Mouse (Mus musculus) MEL (cell line): ENCODE data around the gene Gnao1. TPM values are rescaled to one million over a fixed set of nuclear protein-coding genes. Genes with fewer than 3 reads are reported as not detected.
A peak's percentile ranks its signal among the peaks of the same experiment; 100 is the strongest.

Source experiments
- DNase-seq: peaks from one replicate; pipeline ENCODE4 v3.0.0; 2011; ENCODE audit warnings: low read depth, low spot score
- H3K27ac ChIP-seq: 2 replicates; pipeline ENCODE4 v1.5.1; 2012; ENCODE audit warnings: low read depth, mild to moderate bottlenecking, control low read depth, low read length, moderate library complexity; ENCODE audit not compliant: control insufficient read depth
- H3K27me3 ChIP-seq, 2 experiments: fragments of 150-350 bp in 1 of 2; sonication (generic) in 1 of 2; 2 replicates each; pipeline ENCODE4 v1.6.1; 2012; ENCODE audit warnings: low read length in 2 of 2, mild to moderate bottlenecking in 2 of 2, improper control_type of control experiment in 1 of 2, moderate library complexity in 1 of 2; ENCODE audit not compliant: insufficient read depth in 2 of 2, control insufficient read depth in 1 of 2
- H3K36me3 ChIP-seq, 2 experiments: 2 replicates each; pipeline ENCODE4 v1.6.1; 2012 to 2014; ENCODE audit warnings: low read length in 2 of 2, improper control_type of control experiment in 1 of 2, inconsistent platforms in 1 of 2, mild to moderate bottlenecking in 1 of 2; ENCODE audit not compliant: insufficient read depth in 2 of 2, control insufficient read depth in 1 of 2
- H3K4me1 ChIP-seq, 2 experiments: fragments of 150-350 bp in 1 of 2; sonication (generic) in 1 of 2; 2 replicates each; pipeline ENCODE4 v1.6.1; 2012; ENCODE audit warnings: low read length in 2 of 2, improper control_type of control experiment in 1 of 2, mild to moderate bottlenecking in 1 of 2; ENCODE audit not compliant: insufficient read depth in 2 of 2, control insufficient read depth in 1 of 2
- H3K4me3 ChIP-seq, 2 experiments: fragments of 150-350 bp in 1 of 2; sonication (generic) in 1 of 2; 2 replicates each; pipeline ENCODE4 v1.5.1; 2012; ENCODE audit warnings: low read depth in 2 of 2, low read length in 2 of 2, mild to moderate bottlenecking in 2 of 2, moderate library complexity in 2 of 2, control low read depth in 1 of 2, improper control_type of control experiment in 1 of 2; ENCODE audit not compliant: control insufficient read depth in 1 of 2, insufficient read depth in 1 of 2
- H3K79me2 ChIP-seq: 2 replicates; pipeline ENCODE4 v1.6.1; 2012; ENCODE audit warnings: mild to moderate bottlenecking, low read length, moderate library complexity; ENCODE audit not compliant: control insufficient read depth, poor library complexity, insufficient read depth
- H3K9ac ChIP-seq: 2 replicates; pipeline ENCODE4 v1.6.1; 2012; ENCODE audit warnings: low read depth, mild to moderate bottlenecking, control low read depth, low read length, moderate library complexity; ENCODE audit not compliant: control insufficient read depth, poor library complexity, severe bottlenecking
- H3K9me3 ChIP-seq: fragments of 150-350 bp; sonication (generic); replicated peaks from 2 replicates; pipeline ENCODE4 v1.6.1; 2012; ENCODE audit warnings: mild to moderate bottlenecking, low read length, improper control_type of control experiment, moderate library complexity; ENCODE audit not compliant: insufficient read depth
- CHD1 ChIP-seq: IDR thresholded peaks from 2 replicates; pipeline ENCODE4 v1.6.1; 2012; ENCODE audit warnings: low read depth, mild to moderate bottlenecking, inconsistent platforms, low read length, improper control_type of control experiment
- GABPA ChIP-seq: IDR thresholded peaks from 2 replicates; pipeline ENCODE4 v1.6.1; 2012; ENCODE audit warnings: low read depth, mild to moderate bottlenecking, inconsistent platforms, low read length, improper control_type of control experiment, moderate library complexity
- GATA1 ChIP-seq: IDR thresholded peaks from 2 replicates; pipeline ENCODE4 v1.6.1; 2011; ENCODE audit warnings: low read depth, low read length, improper control_type of control experiment
- HCFC1 ChIP-seq: IDR thresholded peaks from 2 replicates; pipeline ENCODE4 v1.6.1; 2012; ENCODE audit warnings: low read depth, mild to moderate bottlenecking, inconsistent platforms, low read length, improper control_type of control experiment, moderate library complexity
- MXI1 ChIP-seq: IDR thresholded peaks from 2 replicates; pipeline ENCODE4 v1.6.1; 2011; ENCODE audit warnings: mild to moderate bottlenecking, low read depth, low read length, improper control_type of control experiment
- MYB ChIP-seq: IDR thresholded peaks from 2 replicates; pipeline ENCODE4 v1.6.1; 2011; ENCODE audit warnings: mild to moderate bottlenecking, low read depth, low read length, improper control_type of control experiment
- MYC ChIP-seq: IDR thresholded peaks from 2 replicates; pipeline ENCODE4 v1.6.1; 2011; ENCODE audit warnings: low read depth, mild to moderate bottlenecking, low read length, improper control_type of control experiment, moderate library complexity
- POLR2A ChIP-seq, 2 experiments: IDR thresholded peaks; 2 replicates each; pipeline ENCODE4 v1.6.1; 2011 to 2012; ENCODE audit warnings: low read length in 2 of 2, mild to moderate bottlenecking in 2 of 2, control low read depth in 1 of 2, improper control_type of control experiment in 1 of 2, low read depth in 1 of 2, moderate library complexity in 1 of 2; ENCODE audit not compliant: control insufficient read depth in 1 of 2, insufficient read depth in 1 of 2, poor library complexity in 1 of 2
- RCOR1 ChIP-seq: IDR thresholded peaks from 2 replicates; pipeline ENCODE4 v1.6.1; 2012; ENCODE audit warnings: low read depth, mild to moderate bottlenecking, inconsistent platforms, low read length, improper control_type of control experiment
- TCF12 ChIP-seq: IDR thresholded peaks from 2 replicates; pipeline ENCODE4 v1.6.1; 2014; ENCODE audit warnings: low read depth, mild to moderate bottlenecking, inconsistent platforms, low read length, improper control_type of control experiment, moderate library complexity
- UBTF ChIP-seq: IDR thresholded peaks from 2 replicates; pipeline ENCODE4 v1.6.1; 2012; ENCODE audit warnings: low read depth, mild to moderate bottlenecking, inconsistent platforms, low read length, improper control_type of control experiment, moderate library complexity, borderline replicate concordance; ENCODE audit not compliant: insufficient read depth
- USF2 ChIP-seq, 2 experiments: IDR thresholded peaks; 2 replicates each; pipeline ENCODE4 v1.6.1; 2011 to 2012; ENCODE audit warnings: improper control_type of control experiment in 2 of 2, low read length in 2 of 2, borderline replicate concordance in 1 of 2, inconsistent platforms in 1 of 2, low read depth in 1 of 2, mild to moderate bottlenecking in 1 of 2; ENCODE audit not compliant: insufficient read depth in 1 of 2
- ZMIZ1 ChIP-seq: IDR thresholded peaks from 2 replicates; pipeline ENCODE4 v1.6.1; 2012; ENCODE audit warnings: low read depth, mild to moderate bottlenecking, inconsistent platforms, low read length, improper control_type of control experiment, moderate library complexity
- polyA plus RNA-seq, 2 experiments: library from polyadenylated mRNA; stranded (reverse) in 1 of 2; unstranded in 1 of 2; fragments of >175 nt in 1 of 2; fragments of >200 nt in 1 of 2; gene quantifications; 2 replicates each; pipeline versions ENCODE4 v1.2.1 to v1.2.4; 2012; ENCODE audit warnings: low replicate concordance in 2 of 2, low read depth in 1 of 2; ENCODE audit not compliant: insufficient read length in 2 of 2, insufficient read depth in 1 of 2, missing spikeins in 1 of 2
- total RNA-seq: library from RNA; depleted of rRNA; stranded (reverse); fragments of 300-350 nt; gene quantifications from 2 replicates; pipeline ENCODE4 v1.2.3, GENCODE M21; 2012

The Gnao1 gene
- total and polyA plus RNA-seq, 3 experiments = 0.03 TPM; not detected in 2

DNA sequence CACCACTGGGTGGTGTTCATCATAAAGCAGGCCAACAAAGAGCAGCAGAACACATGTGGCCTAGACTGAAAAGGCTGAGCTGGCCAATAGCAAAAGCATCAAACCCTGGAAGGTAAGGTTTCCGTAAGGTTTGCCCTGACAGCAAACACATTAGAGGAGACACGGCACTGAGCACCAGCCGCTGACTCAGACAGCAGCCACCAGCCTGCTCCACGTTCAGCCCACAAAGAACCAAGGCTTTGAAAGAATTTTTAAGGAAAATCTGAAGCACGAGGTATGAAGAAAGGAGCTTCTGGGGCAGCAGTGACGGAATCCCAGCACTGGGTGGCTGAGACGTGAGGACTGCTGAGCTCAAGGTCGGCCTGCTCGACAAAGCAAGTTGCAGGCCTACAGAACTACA lies 194.4 kb downstream of the Gnao1 start:
- Histone ChIP-seq H3K36me3 (peaks cover 0 to 14% of the 10 kb centered on the region in 2 experiments; a peak in 3 of 4 replicates), H3K9me3 (no peaks in the 10 kb centered on the region)
- no peak for DNase-seq

GRCm38 (mm10) chr8:94009243-94009845 lies 199.6 kb downstream of the Gnao1 start:
- Histone ChIP-seq H3K4me1 (peaks cover 16 to 20% of the 10 kb centered on the region in 2 experiments), H3K36me3 (peaks cover 5 to 22% of the 10 kb centered on the region in 2 experiments), H3K27me3 (no peaks in the 10 kb centered on the region), H3K27ac (no peak overlapping the region), H3K79me2 (peaks cover 51% of the 10 kb centered on the region), H3K4me3 (no peak overlapping the region), H3K9ac (no peak overlapping the region), H3K9me3 (no peaks in the 10 kb centered on the region)
- TF ChIP-seq MXI1 = no peak
- TF ChIP-seq POLR2A (IDR thresholded peaks at IDR 0.05; ENCODE audit: control insufficient read depth in 1 of 2, insufficient read depth in 1 of 2, low read depth in 1 of 2, low read length in 2 of 2, poor library complexity in 1 of 2) = 0 out of 4 replicates have a peak, but pooled peaks of 1 of the 2 experiments have one; percentile 5
- DNase-seq = no peak

More for the DNA sequence above, 194.4 kb downstream of the Gnao1 start:
- no peak overlapping the region for H3K4me3 ChIP-seq
- no peak overlapping the region for H3K9ac ChIP-seq
- peaks cover 20% of the 10 kb centered on the region for H3K79me2 ChIP-seq
- TF ChIP-seq HCFC1 = no peak
- TF ChIP-seq GATA1 = no peak
- no peak for TF ChIP-seq UBTF
- no peak for TF ChIP-seq MYC
- TF ChIP-seq MYB = no peak
- TF ChIP-seq USF2 (IDR thresholded peaks at IDR 0.05; ENCODE audit: borderline replicate concordance in 1 of 2, insufficient read depth in 1 of 2, low read depth in 1 of 2, low read length in 2 of 2) = no peak
- no peak for TF ChIP-seq RCOR1
- no peak for TF ChIP-seq TCF12
- no peak for TF ChIP-seq CHD1
- no peak for TF ChIP-seq GABPA
- no peak for TF ChIP-seq ZMIZ1
- H3K27ac ChIP-seq = no peak overlapping the region
- H3K27me3 ChIP-seq = no peaks in the 10 kb centered on the region
- H3K4me1 ChIP-seq = no peaks in the 10 kb centered on the region; a peak in 1 of 4 replicates
